Mouse (Mus musculus): ENCODE data around the gene Myo15. TPM values are rescaled to one million over a fixed set of nuclear protein-coding genes. Genes with fewer than 3 reads are reported as not detected.

The Myo15 gene
- total RNA-seq, 1 experiment from 2014 or later, result 0.12 TPM

DNA sequence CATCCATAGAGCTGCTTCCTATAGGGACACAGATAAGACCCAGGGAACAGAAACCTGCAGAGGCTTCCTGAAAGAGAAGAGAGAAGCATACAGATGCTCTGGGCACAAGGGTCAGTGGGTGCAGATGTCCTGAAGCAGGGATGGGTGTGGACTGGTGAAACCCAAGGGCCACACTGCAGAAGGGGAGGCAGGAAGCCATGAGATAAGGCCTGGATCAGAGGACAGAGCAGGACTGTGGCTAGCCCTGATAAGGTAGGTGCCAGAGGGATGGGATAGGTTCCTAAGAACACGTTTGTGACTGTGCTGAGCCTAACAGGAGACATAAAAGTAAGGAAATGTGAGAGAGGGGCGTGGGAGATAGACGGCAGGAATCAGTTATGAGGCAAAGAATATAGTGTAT is 17.1 kb downstream of the Myo15 start:
- ATAC-seq (ENCODE audit: extremely low read depth, insufficient number of reproducible peaks, low FRiP score, poor library complexity, severe bottlenecking), result no peak

DNA sequence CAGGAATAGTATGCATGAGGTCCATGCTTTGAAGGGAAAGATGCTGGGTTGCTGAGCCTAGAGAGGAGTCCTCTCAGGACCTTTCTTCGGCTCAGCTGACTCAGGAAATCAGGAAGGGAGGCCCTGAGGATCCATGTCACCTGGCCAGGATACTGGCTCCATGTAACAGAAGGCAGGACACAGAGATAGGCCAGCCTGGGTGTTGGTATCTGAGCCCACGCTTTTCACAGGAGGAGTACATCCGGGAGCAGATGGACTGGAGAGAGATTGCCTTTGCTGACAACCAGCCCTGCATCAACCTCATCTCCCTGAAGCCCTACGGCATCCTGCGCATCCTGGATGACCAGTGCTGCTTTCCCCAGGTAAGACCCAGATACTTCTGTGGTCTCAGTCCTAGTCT is 23.6 kb downstream of the Myo15 start:
- no peak for ATAC-seq (ENCODE audit: extremely low read depth, insufficient number of reproducible peaks, low FRiP score, poor library complexity, severe bottlenecking)

DNA sequence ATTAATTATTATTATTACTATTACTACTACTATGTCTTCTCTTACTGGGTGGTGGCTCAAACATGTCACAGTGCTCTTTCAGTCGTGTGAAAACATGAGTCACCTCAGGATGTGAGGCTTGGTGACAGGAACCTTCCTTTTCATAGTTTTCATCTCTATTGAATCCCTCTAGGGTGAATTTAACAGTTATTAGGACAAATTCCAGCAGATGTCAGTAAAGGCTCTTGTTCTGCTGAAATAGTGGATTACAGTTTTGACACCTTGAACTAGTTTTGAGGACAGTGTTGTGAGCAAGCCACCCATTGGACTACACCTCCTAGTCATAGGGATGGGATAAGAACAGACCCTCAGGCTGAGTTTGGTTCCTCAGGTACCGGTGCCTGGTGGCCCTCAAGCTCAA is 26.6 kb downstream of the Myo15 start:
- ATAC-seq (ENCODE audit: extremely low read depth, insufficient number of reproducible peaks, low FRiP score, poor library complexity, severe bottlenecking), result no peak

DNA sequence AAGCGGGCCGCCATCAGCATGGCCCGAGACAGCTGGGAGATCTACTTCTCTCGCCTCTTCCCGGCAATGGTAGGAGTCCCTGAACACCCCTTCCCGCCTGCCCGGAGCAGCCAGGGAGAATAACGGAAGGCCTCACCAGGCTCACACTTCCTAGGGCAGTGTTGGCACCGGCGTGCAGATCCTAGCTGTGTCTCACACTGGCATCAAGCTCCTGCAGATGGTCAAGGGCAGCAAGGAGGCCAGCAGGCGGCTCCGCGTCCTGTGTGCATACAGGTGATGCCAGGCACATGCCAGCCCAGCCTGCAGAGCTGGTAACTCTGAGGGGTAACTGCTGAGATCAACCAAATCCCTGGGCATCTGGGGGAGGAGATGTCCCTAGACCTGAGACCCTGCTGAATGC is 38.1 kb downstream of the Myo15 start:
- ATAC-seq (ENCODE audit: extremely low read depth, insufficient number of reproducible peaks, low FRiP score, poor library complexity, severe bottlenecking), result no peak

DNA sequence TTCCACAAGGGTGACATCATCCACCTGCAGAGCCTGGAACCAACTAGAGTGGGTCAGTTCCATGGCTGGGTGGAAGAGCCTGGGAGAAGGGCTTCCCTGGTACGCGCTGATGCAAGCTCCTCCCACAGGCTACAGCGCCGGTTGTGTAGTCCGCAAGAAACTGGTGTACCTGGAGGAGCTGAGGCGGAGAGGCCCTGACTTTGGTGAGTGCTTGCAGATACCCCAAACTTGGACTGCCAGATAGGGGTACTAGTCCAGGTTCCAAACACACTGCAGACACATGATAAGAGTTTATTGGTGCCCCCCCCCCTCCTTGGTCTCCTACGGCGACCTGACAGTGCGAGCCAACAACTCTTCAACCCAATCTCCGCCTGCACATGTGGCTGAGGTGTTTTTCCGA is 39.8 kb downstream of the Myo15 start:
- ATAC-seq (ENCODE audit: extremely low read depth, insufficient number of reproducible peaks, low FRiP score, poor library complexity, severe bottlenecking), result no peak

DNA sequence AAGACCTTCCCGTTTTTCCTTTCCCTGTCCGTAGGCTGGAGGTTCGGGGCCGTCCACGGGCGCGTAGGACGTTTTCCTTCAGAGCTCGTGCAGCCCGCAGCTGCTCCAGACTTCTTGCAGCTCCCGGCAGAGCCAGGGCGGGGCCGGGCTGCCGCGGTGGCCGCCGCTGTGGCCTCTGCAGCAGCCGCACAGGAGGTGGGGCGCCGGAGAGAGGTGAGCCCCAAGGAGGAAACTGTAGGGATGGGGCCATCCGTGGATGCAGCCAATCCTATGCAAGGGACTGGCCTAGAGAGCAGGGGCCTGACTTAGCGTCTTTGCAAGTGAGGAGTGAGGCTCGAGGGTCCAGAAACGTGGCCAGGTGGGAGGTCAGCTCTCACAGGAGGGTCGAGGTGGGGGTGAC is 40.4 kb downstream of the Myo15 start:
- no peak for ATAC-seq (ENCODE audit: extremely low read depth, insufficient number of reproducible peaks, low FRiP score, poor library complexity, severe bottlenecking)

DNA sequence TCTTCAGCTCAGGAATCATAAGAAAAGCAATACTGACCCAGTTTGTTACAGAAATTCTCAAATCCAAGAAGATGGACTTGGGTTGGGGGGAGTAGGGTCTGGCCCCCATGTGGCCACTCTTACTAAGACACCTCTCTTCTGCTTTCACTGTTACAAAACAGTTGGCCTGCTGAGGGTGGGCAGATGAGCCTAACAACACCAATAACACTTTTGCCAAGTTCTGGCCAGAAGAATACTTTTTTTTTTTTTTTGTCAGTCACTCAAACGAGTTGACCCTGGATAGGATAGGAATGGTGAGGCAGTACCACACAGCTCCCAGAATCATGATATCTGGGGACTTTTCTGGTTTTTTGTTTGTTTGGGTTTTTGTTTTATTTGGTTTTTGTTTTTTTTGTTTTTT is 42.8 kb downstream of the Myo15 start:
- ATAC-seq (ENCODE audit: extremely low read depth, insufficient number of reproducible peaks, low FRiP score, poor library complexity, severe bottlenecking), result no peak

DNA sequence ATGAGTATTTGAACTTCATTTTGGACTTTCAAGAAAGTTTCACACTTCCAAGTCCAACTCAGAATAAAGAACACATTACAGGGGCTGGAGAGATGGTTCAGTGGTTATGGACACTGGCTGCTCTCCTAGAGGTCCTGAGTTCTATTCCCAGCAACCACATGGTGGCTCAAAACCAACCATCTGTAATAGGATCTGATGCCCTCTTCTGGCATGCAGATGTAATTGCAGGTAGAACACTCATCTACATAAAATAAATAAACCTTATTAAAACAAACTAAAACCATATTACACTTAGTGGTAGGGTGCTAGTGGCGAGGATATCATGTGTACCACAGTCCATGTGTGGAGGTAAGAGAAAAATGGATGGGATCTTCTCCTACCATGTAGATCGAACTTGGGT is 43.4 kb downstream of the Myo15 start:
- ATAC-seq (ENCODE audit: extremely low read depth, insufficient number of reproducible peaks, low FRiP score, poor library complexity, severe bottlenecking), result no peak

DNA sequence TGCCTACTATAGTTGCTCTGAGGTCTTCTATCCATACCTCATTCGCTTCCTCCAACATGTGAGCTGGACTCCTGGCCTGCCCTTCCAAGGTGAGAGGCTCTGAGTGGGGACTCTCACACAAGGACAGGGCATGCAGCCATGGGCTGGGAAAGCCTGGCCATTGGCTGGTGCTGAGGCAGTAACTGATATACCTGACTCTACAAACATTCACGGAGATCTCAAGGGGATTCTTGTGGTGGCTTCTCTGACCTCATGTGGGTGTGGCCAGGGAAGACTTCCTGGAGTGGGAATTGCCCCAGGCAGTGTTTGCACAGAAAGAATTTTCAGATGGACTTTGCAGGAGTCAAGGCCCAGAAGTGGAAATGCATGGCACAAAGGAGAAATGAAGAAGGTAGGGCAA is 45.8 kb downstream of the Myo15 start:
- no peak for ATAC-seq (ENCODE audit: extremely low read depth, insufficient number of reproducible peaks, low FRiP score, poor library complexity, severe bottlenecking)

DNA sequence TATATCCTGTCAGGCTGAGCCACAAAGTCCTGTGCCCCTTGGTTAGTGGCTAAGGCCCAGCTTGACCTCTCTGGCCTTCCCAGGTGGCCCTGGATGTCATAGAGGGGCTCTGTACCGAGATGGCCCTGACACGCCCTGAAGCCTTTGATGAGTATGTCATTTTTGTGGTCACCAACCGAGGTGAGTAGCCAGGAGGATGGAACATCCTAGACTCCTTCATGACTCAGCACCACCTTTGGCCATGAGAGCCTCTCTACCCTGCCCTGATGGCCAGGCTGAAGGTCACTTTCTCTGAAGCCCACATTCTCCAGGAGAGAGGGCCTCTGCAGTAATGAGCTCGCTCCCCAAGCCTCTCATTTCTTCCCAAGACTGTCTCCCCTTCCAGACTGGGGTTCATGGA is 49.2 kb downstream of the Myo15 start:
- no peak for ATAC-seq (ENCODE audit: extremely low read depth, insufficient number of reproducible peaks, low FRiP score, poor library complexity, severe bottlenecking)

DNA sequence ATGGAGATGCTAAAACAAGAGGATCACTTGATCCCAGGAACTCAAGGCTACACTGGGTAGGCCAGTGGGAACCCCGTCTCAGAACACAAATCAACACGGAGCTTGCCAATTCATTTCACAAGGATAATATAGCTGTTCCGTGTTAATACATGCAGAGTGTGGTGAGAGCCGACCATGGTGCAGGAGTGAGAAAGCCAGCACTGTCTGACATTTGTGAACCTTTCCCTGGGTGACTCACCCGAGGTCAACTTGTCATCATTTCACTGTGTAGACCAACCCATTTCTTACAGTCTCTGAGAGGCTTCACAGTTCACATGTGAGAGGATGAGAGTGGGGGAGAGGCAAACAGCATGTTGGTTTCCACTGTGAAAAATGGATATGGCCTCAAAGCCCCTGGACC is 52.9 kb downstream of the Myo15 start:
- ATAC-seq (ENCODE audit: extremely low read depth, insufficient number of reproducible peaks, low FRiP score, poor library complexity, severe bottlenecking), result no peak

DNA sequence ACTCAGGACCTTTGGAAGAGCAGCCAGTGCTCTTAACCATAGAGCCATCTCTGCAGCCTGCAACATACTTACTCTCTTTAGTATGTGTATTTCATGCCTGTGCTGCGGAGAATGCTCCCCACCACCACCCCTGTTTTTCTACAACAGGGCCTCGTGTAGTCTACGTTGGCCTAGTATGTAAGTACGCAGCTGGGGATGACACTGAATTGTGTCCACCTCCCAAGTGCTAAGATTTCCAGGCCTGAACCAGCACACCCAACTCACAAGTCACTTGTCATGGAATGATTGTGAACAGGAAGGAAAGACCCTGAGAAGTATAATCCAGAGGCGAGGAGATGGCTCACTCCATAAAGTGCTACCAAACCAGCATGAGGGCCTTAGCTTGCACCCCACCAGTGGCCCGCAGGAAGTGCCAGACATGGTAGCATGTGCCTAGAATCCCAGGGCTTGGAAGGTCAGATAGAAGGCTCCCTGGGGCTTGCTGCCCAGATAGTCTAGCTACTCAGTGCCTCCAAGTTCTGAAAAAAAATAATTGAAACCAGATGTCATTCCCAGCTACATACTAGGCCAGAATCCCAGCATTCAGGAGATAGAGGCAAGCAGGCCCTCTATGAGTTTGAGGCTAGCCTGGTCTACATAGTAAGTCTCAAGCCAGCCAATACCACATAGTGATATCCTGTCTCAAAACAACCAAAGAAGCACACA is 53.7 kb downstream of the Myo15 start:
- ATAC-seq (ENCODE audit: extremely low read depth, insufficient number of reproducible peaks, low FRiP score, poor library complexity, severe bottlenecking), result no peak

DNA sequence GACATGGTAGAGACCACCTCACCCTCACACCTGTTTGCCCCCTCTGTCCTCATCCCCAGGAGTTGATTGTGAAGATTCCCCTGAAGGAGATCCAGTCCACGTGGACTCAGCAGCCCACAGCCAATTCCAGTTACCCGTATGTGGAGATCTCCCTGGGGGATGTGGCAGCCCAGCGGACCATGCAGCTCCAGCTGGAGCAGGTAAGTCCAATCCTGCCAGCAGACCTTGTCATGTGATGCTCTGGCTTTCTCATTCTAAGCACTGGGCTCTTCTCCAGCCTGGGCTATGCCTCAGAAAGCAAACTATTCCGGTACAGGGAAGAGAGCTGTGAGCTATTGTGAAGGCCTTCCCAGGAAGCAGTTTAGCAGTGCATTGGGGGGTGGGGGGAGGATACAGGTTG is 57.3 kb downstream of the Myo15 start:
- ATAC-seq (ENCODE audit: extremely low read depth, insufficient number of reproducible peaks, low FRiP score, poor library complexity, severe bottlenecking), result no peak

DNA sequence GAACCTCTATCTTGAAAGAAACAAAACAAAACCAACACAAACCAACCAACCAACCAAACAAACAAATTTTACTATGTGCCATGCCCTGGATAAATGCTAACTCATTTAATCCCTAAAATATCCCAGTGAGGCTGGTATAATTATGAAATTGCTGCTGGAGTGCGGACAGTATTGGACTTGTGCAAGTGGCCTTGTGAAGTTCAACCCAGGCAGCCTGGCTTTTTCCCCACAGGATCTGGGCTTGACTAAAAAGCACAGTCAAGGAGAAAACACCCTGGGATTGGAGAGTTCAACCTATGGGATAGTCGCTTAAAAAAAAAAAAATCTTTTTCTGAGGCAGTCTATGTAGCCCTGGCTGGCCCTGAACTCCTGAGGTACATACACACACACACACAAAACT is 66.5 kb downstream of the Myo15 start:
- ATAC-seq (ENCODE audit: extremely low read depth, insufficient number of reproducible peaks, low FRiP score, poor library complexity, severe bottlenecking), result no peak

DNA sequence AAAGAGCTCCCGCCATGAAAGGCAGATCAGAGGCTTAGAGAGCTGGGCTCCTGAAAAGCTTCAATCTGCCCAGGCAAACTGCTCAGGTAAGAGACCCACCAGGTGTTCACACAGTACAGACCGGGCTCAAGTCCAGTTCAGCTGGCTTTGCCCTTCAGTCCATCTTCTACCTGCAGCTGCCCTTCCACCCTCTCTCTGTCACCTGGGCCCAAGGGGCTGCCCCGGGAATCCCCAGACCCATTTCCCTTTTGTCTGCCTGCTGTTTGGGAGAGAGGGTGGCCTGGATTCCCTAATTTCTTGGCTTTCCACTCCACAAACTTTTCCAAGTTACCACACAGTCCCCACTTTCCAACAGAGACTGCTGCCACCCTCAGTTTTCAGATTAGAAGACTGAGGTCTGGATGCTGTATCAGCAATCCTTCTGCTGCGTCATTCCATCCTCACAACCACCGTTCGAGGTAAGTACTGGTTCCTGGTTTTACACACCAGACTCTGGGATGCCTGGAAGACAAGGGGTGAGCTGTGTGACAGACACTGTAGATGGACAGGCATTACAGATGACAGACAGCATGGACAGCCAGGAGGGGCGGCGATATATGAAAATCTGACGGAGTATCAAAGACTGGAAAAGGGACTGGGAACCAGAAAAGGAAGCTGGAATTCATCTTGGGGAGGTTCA is 67.2 kb downstream of the Myo15 start, which contains the start of gene Alkbh5:
Gene Alkbh5 (plus strand): TSS at position 202 of the 679 bp plus-strand sequence.
- ATAC-seq (ENCODE audit: extremely low read depth, insufficient number of reproducible peaks, low FRiP score, poor library complexity, severe bottlenecking), result no peak

DNA sequence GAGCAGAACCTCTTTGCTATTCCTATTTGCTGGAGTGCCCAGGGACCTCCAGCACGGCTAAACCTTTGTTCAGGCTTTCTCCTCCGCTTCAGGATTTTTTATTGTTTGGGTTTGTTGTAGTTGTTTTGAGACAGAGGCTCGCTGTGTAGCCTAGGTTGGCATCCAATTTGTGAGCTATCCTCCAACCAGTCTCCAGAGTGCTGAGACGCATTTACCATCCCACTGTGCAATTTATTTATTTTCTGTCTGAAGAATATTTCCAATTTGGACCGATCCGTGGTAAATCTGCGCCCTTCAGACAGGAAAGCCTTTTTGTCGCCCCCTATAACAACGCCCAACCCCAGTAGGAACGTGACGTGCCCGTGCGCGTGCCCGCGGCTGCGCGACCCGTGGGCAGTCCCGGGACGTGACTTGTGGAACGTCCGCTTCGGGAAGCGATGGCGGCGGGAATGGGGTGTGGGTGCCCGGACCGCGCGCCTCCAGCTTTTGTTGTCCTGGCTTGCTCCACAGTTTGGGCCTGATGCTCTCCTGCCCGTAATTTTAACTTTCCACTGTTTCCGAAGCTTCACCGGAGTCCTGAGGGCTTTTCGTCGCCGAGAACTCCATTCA is 67.8 kb downstream of the Myo15 start:
- ATAC-seq (ENCODE audit: extremely low read depth, insufficient number of reproducible peaks, low FRiP score, poor library complexity, severe bottlenecking), result peak; percentile 7; the same call in 1 of the 2 replicates

DNA sequence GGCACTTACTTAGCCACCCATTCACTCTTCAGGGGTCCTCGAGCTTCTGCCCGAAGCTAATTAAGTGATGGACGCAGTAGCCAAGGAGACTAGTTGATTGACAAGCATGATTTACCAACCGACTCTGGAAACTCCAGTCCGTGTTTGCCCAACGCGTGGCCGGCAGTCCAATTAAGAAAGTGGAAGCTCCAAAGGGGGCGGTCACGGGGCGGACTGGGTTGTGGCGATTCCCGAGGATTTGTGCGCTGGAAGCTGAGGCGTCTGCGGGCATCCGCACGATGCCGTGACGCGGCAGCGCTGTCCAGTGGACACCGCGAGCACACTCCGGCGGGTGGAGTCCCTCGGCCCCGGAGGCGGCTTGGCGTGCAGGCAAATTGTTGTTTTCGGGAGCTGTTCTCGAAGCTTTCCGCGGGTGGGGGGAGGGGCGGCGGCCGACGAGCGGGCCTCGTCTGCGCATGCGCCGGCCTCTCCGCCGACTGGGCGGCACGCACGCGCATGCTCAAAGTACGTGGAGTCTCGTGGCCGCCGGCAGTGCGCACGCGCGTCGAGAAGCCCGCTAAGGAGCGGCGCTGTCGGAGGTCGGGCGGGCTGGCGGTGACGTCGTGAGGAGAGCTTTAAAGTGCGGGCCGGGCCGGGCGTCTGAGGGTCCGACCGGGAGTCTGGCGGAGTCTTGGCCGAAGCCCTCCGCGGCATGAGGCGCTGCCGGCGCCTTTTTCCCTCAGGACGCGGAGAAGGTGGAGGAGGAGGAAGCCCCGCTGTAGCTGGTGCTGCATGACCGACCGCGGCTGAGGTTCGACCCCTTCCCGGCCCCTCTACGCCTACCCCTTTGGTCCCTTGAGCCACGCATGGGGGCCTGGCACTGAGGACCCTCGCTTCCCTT is 68.6 kb downstream of the Myo15 start:
- ATAC-seq (ENCODE audit: extremely low read depth, insufficient number of reproducible peaks, low FRiP score, poor library complexity, severe bottlenecking), result peak; percentile 84

DNA sequence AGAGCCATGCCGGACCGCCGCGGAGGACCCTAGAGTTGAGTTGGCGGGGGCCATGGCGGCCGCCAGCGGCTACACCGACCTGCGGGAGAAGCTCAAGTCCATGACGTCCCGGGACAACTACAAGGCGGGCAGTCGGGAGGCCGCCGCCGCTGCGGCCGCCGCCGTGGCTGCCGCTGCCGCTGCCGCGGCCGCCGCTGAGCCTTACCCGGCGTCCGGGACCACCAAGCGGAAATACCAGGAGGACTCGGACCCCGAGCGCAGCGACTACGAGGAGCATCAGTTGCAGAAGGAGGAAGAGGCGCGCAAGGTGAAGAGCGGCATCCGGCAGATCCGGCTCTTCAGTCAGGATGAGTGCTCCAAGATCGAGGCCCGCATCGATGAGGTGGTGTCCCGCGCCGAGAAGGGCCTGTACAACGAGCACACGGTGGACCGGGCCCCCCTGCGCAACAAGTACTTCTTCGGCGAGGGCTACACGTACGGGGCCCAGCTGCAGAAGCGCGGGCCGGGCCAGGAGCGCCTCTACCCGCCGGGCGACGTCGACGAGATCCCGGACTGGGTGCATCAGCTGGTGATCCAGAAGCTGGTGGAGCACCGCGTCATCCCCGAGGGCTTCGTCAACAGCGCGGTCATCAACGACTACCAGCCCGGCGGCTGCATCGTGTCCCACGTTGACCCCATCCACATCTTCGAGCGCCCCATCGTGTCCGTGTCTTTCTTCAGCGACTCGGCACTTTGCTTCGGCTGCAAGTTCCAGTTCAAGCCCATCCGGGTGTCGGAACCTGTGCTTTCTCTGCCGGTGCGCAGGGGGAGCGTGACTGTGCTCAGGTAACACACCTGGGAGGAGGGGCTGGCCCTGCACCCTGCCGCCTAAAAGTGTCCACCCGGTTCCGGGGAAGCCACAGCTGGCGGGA is 69.5 kb downstream of the Myo15 start:
- no peak for ATAC-seq (ENCODE audit: extremely low read depth, insufficient number of reproducible peaks, low FRiP score, poor library complexity, severe bottlenecking)

All from neutrophil, adult 5-6 weeks (primary cell).